Mouse (Mus musculus): ENCODE results near the gene Inpp4b. TPM values are rescaled to one million over a fixed set of nuclear protein-coding genes. Genes with fewer than 3 reads are reported as not detected.
A peak's percentile ranks its signal among the peaks of the same experiment; 100 is the strongest.

Gene Inpp4b
- polyA plus RNA-seq, 1 experiment from 2014 or later: 11.4 TPM

DNA sequence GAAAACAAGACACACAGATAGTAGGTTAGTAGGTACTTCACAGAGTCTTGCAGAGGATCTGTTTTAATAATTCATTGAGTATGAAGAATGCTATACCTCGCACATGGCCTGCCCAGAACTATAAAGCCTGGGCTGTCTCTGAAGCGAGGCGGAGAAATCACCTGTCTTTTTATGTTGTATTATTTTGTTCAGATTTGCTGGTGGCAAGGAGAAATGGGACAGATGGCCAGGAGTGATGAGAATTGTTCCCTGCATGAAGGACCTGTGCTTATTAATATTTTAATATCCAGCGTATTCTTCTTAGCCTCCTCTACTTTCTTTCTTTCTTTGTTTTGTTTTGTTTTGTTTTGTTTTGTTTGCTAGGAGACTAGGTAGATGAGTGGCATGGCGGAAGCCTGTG lies 604.5 kb downstream of the Inpp4b start:
- H3K4me3 ChIP-seq (replicated peaks; ENCODE audit: low read length): no peak overlapping the region
- DNase-seq (ENCODE audit: low spot score): no peak
- H3K9me3 ChIP-seq (ENCODE audit: control insufficient read depth, low read length): no peaks in the 10 kb centered on the region
- H3K36me3 ChIP-seq (replicated peaks; ENCODE audit: control insufficient read depth, insufficient read depth): no peaks in the 10 kb centered on the region
- no peaks in the 10 kb centered on the region for H3K27me3 ChIP-seq (ENCODE audit: control insufficient read depth, insufficient read depth, low read length)
- no peak overlapping the region for H3K27ac ChIP-seq
- no peak for ATAC-seq (ENCODE audit: low FRiP score)
- H3K4me1 ChIP-seq (replicated peaks; ENCODE audit: control insufficient read depth, insufficient read depth, low read length): no peaks in the 10 kb centered on the region
- no peak overlapping the region for H3K9ac ChIP-seq
- H3K4me2 ChIP-seq (replicated peaks): no peak overlapping the region
- 91% methylated on average over 5 of the region's 5 CpGs for WGBS

DNA sequence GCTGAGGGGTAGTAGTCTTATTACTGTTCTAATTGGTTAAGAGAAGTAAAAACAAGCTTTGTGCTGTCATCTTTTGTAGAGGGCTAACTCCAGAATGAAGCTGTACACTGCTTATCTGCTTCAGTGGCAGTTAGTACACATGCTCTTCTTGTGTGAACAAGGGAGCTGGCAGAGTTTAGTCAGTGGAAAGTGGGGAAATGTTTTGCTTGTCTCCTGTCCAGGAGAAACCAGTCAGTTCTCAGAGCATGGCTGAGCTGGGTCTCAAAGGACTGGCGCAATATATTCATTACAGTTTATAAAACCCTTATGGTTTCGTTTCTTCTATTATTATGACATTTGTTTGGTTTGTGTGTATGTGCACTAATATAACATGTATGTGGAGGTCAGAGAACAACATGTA lies 610.7 kb downstream of the Inpp4b start:
- no peaks in the 10 kb centered on the region for H3K4me1 ChIP-seq (replicated peaks; ENCODE audit: control insufficient read depth, insufficient read depth, low read length)
- H3K27ac ChIP-seq: no peak overlapping the region
- H3K27me3 ChIP-seq (ENCODE audit: control insufficient read depth, insufficient read depth, low read length): no peaks in the 10 kb centered on the region
- no peaks in the 10 kb centered on the region for H3K9me3 ChIP-seq (ENCODE audit: control insufficient read depth, low read length)
- no peak overlapping the region for H3K4me3 ChIP-seq (replicated peaks; ENCODE audit: low read length)
- DNase-seq (ENCODE audit: low spot score) (no peak), ATAC-seq (ENCODE audit: low FRiP score) (no peak)
- no peak overlapping the region for H3K9ac ChIP-seq
- 93% methylated on average over 2 of the region's 2 CpGs for WGBS
- H3K36me3 ChIP-seq (replicated peaks; ENCODE audit: control insufficient read depth, insufficient read depth): no peaks in the 10 kb centered on the region
- H3K4me2 ChIP-seq (replicated peaks): no peak overlapping the region

DNA sequence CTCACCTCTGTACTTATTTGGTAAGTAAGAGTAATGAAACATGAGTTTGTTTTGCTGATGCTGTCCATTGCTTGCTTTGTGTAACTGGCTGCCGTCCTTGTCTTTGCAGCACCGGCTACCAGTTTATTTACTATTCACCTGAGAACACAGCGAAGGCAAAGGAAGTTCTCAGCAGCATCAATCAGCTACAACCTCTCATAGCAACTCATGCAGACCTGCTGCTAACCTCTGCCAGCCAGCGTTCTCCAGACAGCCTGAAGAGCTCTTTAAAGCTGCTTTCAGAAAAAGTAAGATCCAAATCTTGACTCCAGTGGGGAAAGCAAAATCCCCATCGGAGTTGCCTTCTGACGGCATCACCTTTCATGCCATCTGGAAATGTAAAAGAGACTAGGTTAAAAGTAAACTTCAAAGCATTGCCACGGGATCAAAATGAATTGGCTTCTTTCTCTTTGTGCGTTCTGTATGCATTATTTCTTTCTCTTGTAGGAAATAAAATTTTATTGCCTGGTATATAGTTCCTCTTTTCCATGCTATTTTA lies 642.8 kb downstream of the Inpp4b start:
- Histone ChIP-seq H3K27me3 (ENCODE audit: control insufficient read depth, insufficient read depth, low read length) (no peaks in the 10 kb centered on the region), H3K4me1 (replicated peaks; ENCODE audit: control insufficient read depth, insufficient read depth, low read length) (no peaks in the 10 kb centered on the region), H3K9ac (no peak overlapping the region), H3K36me3 (replicated peaks; ENCODE audit: control insufficient read depth, insufficient read depth) (no peaks in the 10 kb centered on the region), H3K4me3 (replicated peaks; ENCODE audit: low read length) (no peak overlapping the region), H3K9me3 (ENCODE audit: control insufficient read depth, low read length) (no peaks in the 10 kb centered on the region), H3K27ac (no peak overlapping the region), H3K4me2 (replicated peaks) (no peak overlapping the region)
- no peak for ATAC-seq (ENCODE audit: low FRiP score)
- WGBS: 77% methylated on average over 8 of the region's 8 CpGs
- DNase-seq (ENCODE audit: low spot score): no peak

DNA sequence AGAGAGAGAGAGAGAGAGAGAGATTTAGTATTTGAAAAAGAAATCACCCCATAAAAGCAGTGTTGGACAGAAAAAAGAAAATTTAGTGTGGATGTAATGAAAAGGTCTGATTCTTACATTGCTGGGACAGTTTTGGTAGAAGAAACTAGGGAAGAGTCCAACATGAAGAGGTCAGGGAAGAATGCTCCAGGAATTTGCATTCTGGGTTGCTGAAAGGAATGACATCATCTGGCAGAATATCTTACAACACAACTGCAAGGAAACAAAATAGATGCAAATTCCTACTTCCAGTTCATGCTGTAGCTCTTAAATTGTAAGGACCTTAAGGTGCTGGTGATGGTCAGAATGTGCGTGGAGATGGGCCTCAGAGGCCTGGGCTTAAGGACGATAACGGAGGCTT lies 650.6 kb downstream of the Inpp4b start:
- no peak overlapping the region for H3K4me2 ChIP-seq (replicated peaks)

DNA sequence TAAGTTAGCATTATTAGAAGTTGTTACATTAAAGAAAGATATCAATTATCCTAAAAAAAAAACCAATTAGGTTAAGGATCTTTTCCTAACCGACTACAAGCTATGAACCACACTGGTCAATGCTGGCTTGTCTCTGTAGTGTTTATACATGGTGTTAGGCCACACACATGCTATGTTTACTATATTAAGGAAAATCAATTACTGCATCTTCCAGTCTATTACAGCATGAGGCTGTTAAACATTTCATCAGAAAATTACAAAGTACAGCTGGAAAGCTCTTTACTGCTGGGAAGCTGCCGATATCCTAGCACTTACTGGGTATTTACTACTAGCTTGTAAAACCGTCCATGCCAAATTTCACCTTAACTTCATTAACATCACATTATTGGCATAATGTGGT lies 653.9 kb downstream of the Inpp4b start:
- Histone ChIP-seq H3K27me3 (ENCODE audit: control insufficient read depth, insufficient read depth, low read length) (no peaks in the 10 kb centered on the region), H3K4me1 (replicated peaks; ENCODE audit: control insufficient read depth, insufficient read depth, low read length) (no peaks in the 10 kb centered on the region), H3K9me3 (ENCODE audit: control insufficient read depth, low read length) (no peaks in the 10 kb centered on the region), H3K36me3 (replicated peaks; ENCODE audit: control insufficient read depth, insufficient read depth) (no peaks in the 10 kb centered on the region), H3K9ac (no peak overlapping the region), H3K27ac (no peak overlapping the region), H3K4me3 (replicated peaks; ENCODE audit: low read length) (no peak overlapping the region), H3K4me2 (replicated peaks) (no peak overlapping the region)
- DNase-seq (ENCODE audit: low spot score) (no peak), ATAC-seq (ENCODE audit: low FRiP score) (no peak)
- WGBS: 83% methylated on average over 3 of the region's 3 CpGs

More for the DNA sequence above, 650.6 kb downstream of the Inpp4b start:
- Histone ChIP-seq H3K9ac (no peak overlapping the region), H3K27me3 (ENCODE audit: control insufficient read depth, insufficient read depth, low read length) (no peaks in the 10 kb centered on the region), H3K36me3 (replicated peaks; ENCODE audit: control insufficient read depth, insufficient read depth) (no peaks in the 10 kb centered on the region), H3K4me3 (replicated peaks; ENCODE audit: low read length) (no peak overlapping the region), H3K9me3 (ENCODE audit: control insufficient read depth, low read length) (no peaks in the 10 kb centered on the region), H3K27ac (no peak overlapping the region), H3K4me1 (replicated peaks; ENCODE audit: control insufficient read depth, insufficient read depth, low read length) (no peaks in the 10 kb centered on the region)
- no peak for DNase-seq (ENCODE audit: low spot score)
- 92% methylated on average over 3 of the region's 3 CpGs for WGBS
- no peak for ATAC-seq (ENCODE audit: low FRiP score)

DNA sequence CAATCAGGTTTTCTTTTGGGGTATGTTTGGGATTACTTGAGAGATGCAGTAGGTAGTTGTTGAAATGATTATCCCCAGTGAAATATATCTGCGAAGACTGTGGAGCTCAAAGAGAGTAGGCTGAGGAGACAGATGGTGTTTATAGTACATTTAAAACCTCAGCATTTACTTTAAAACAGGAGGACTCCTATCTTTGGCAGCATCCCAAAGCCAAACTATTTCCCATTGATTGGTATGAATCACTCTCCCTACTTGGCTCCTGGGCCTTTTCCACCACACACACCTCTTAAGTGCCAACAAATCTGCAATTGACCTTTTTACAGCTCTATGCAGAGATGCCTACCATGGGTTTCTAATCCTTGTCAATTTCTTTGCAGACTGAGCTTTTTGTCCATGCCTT lies 654.5 kb downstream of the Inpp4b start:
- H3K4me3 ChIP-seq (replicated peaks; ENCODE audit: low read length): no peak overlapping the region
- H3K36me3 ChIP-seq (replicated peaks; ENCODE audit: control insufficient read depth, insufficient read depth): no peaks in the 10 kb centered on the region
- no peak overlapping the region for H3K9ac ChIP-seq
- H3K4me2 ChIP-seq (replicated peaks): no peak overlapping the region
- no peaks in the 10 kb centered on the region for H3K27me3 ChIP-seq (ENCODE audit: control insufficient read depth, insufficient read depth, low read length)
- no peak overlapping the region for H3K27ac ChIP-seq
- ATAC-seq (ENCODE audit: low FRiP score): no peak
- H3K4me1 ChIP-seq (replicated peaks; ENCODE audit: control insufficient read depth, insufficient read depth, low read length): no peaks in the 10 kb centered on the region
- DNase-seq (ENCODE audit: low spot score): no peak
- 91% methylated on average over 1 of the region's 1 CpGs for WGBS
- no peaks in the 10 kb centered on the region for H3K9me3 ChIP-seq (ENCODE audit: control insufficient read depth, low read length)

DNA sequence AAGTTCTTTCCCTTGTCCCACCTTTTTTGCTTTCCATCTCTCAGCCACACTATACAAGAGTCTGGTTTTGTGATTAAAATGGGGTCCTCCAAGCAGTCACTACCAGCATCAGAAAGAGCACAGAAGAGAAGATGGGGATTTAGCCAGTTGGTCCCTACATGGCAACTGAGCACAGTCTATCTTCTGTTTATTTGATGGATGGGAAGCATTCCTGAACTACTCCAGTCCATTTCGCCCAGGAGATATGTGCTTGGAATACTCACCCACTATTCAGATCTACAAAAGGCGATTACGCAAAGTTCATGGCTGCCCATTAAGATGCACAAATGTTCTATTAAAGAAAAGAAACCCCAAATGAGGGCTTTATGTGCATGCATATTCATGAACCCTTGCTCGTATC lies 661.8 kb downstream of the Inpp4b start:
- Histone ChIP-seq H3K36me3 (replicated peaks; ENCODE audit: control insufficient read depth, insufficient read depth) (no peaks in the 10 kb centered on the region), H3K27me3 (ENCODE audit: control insufficient read depth, insufficient read depth, low read length) (no peaks in the 10 kb centered on the region), H3K4me3 (replicated peaks; ENCODE audit: low read length) (no peak overlapping the region), H3K9ac (no peak overlapping the region), H3K27ac (no peak overlapping the region), H3K4me1 (replicated peaks; ENCODE audit: control insufficient read depth, insufficient read depth, low read length) (no peaks in the 10 kb centered on the region), H3K4me2 (replicated peaks) (no peak overlapping the region), H3K9me3 (ENCODE audit: control insufficient read depth, low read length) (no peaks in the 10 kb centered on the region)
- ATAC-seq (ENCODE audit: low FRiP score) (peak; percentile 85), DNase-seq (ENCODE audit: low spot score) (no peak)
- 55% methylated on average over 4 of the region's 4 CpGs for WGBS

DNA sequence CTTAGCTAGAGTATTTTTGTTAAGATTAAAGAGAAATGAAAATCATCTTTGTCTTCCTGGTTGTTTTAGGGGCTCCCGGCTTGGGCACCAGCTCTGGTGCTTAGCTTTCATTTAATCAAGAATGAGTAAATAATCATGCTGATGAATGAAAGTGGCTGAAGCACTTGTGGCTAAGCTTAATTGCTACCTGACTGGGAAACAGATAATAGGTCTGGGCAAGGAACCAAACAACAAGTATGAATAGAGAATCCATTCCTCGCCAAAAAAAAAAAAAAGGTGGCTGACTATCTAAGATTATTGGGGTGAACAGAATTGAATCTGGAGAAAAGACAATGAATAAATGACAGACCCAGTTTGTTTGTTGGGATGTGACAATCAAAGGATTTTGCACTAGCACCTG lies 663.1 kb downstream of the Inpp4b start:
- WGBS: 71% methylated on average over 2 of the region's 2 CpGs
- Histone ChIP-seq H3K27ac (no peak overlapping the region), H3K4me1 (replicated peaks; ENCODE audit: control insufficient read depth, insufficient read depth, low read length) (no peaks in the 10 kb centered on the region), H3K36me3 (replicated peaks; ENCODE audit: control insufficient read depth, insufficient read depth) (no peaks in the 10 kb centered on the region), H3K27me3 (ENCODE audit: control insufficient read depth, insufficient read depth, low read length) (no peaks in the 10 kb centered on the region), H3K4me2 (replicated peaks) (no peak overlapping the region), H3K4me3 (replicated peaks; ENCODE audit: low read length) (no peak overlapping the region), H3K9ac (no peak overlapping the region), H3K9me3 (ENCODE audit: control insufficient read depth, low read length) (no peaks in the 10 kb centered on the region)
- DNase-seq (ENCODE audit: low spot score): no peak
- no peak for ATAC-seq (ENCODE audit: low FRiP score)

DNA sequence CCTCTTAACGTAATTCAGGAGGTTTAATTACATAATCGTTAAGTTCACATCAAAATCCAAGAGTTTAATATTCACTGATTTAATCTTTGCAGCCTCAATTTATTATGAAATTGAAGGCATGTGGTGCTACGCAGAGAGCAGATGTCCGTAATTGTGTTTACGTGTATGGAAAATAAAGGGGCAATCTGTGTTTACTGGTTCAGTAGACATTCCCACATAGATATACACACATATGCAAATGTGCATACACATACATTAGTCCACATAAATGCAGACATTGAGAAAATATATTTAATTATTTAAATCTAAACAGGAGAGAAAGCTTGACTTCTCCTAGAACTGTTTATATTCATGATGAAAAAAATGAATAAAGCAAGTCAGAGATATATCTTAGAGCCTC lies 675.4 kb downstream of the Inpp4b start:
- WGBS: 63% methylated on average over 5 of the region's 5 CpGs
- H3K36me3 ChIP-seq (replicated peaks; ENCODE audit: control insufficient read depth, insufficient read depth): no peaks in the 10 kb centered on the region
- no peak overlapping the region for H3K4me3 ChIP-seq (replicated peaks; ENCODE audit: low read length)
- no peaks in the 10 kb centered on the region for H3K9me3 ChIP-seq (ENCODE audit: control insufficient read depth, low read length)
- ATAC-seq (ENCODE audit: low FRiP score) (no peak), DNase-seq (ENCODE audit: low spot score) (no peak)
- no peaks in the 10 kb centered on the region for H3K27me3 ChIP-seq (ENCODE audit: control insufficient read depth, insufficient read depth, low read length)
- no peak overlapping the region for H3K27ac ChIP-seq
- H3K9ac ChIP-seq: no peak overlapping the region
- no peak overlapping the region for H3K4me2 ChIP-seq (replicated peaks)
- 0 out of 2 replicates have a peak, but pooled peaks cover 5% of the 10 kb centered on the region for H3K4me1 ChIP-seq (replicated peaks; ENCODE audit: control insufficient read depth, insufficient read depth, low read length)

DNA sequence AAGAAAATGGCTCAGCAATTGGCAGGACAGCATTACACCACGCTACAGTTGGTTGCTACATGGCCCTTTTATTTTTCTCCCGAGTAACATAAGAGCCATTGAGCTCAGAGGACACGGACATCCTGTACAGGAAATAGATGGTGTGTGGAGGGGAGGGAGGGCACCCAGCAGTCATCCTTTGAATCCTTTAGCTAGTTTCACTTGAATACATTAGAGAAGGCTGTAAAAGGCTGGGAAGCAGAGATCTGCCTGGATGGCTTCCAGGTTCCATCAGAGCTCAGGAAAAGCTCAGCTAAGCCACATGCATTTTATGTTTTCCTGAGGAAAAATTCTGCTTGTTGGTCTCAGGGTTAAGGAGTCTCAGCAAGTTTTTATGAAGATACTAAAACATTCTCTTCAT lies 685.0 kb downstream of the Inpp4b start:
- Histone ChIP-seq H3K9me3 (ENCODE audit: control insufficient read depth, low read length) (no peaks in the 10 kb centered on the region), H3K27me3 (ENCODE audit: control insufficient read depth, insufficient read depth, low read length) (no peaks in the 10 kb centered on the region), H3K4me2 (replicated peaks) (no peak overlapping the region), H3K4me1 (replicated peaks; ENCODE audit: control insufficient read depth, insufficient read depth, low read length) (no peaks in the 10 kb centered on the region), H3K27ac (no peak overlapping the region), H3K36me3 (replicated peaks; ENCODE audit: control insufficient read depth, insufficient read depth) (no peaks in the 10 kb centered on the region), H3K4me3 (replicated peaks; ENCODE audit: low read length) (no peak overlapping the region), H3K9ac (no peak overlapping the region)
- 19% methylated on average over 3 of the region's 3 CpGs for WGBS
- DNase-seq (ENCODE audit: low spot score) (peak; percentile 33), ATAC-seq (ENCODE audit: low FRiP score) (peak; percentile 78; the same call in 1 of the 2 replicates)

Measured in hindbrain, embryonic 14.5 days (tissue).